Mouse (Mus musculus) left cerebral cortex, adult 11 months (tissue): ENCODE data around the gene Arid3a.
"Not testable (repeated sequence)": the region's sequence is repeated elsewhere in the genome, so short reads cannot be mapped to it uniquely, and the experiment has no call there.

ENCODE experiments used
- DNase-seq: peaks from one replicate; pipeline ENCODE4 v3.0.0; 2022; ENCODE audit warnings: low spot score

The Arid3a gene

GRCm38 (mm10) chr10:79926491-79927323, at the start of gene Arid3a:
Gene Arid3a, plus strand, starts transcription at chr10:79927043.
- DNase-seq: peak; percentile 82

- DNase-seq: no peak
Observed at GRCm38 (mm10) chr10:79877174-79877573, 49.7 kb upstream of the Arid3a start.

GRCm38 (mm10) chr10:79877757-79878156, 49.1 kb upstream of the Arid3a start:
- DNase-seq: no peak

- no peak for DNase-seq
Observed at GRCm38 (mm10) chr10:79879527-79879926, 47.3 kb upstream of the Arid3a start.

GRCm38 (mm10) chr10:79880721-79881120, 46.1 kb upstream of the Arid3a start:
- no peak for DNase-seq

GRCm38 (mm10) chr10:79881981-79882380, 44.9 kb upstream of the Arid3a start:
- no peak for DNase-seq

GRCm38 (mm10) chr10:79883297-79884084, 43.4 kb upstream of the Arid3a start:
- DNase-seq: peak; percentile 74

- no peak for DNase-seq
Observed at GRCm38 (mm10) chr10:79884446-79884845, 42.4 kb upstream of the Arid3a start.

GRCm38 (mm10) chr10:79884938-79885337, 41.9 kb upstream of the Arid3a start:
- DNase-seq: not testable (repeated sequence)

- no peak for DNase-seq
Observed at GRCm38 (mm10) chr10:79886054-79886453, 40.8 kb upstream of the Arid3a start, which contains the start of gene Elane. Gene Elane, plus strand, starts transcription at chr10:79886247.

- DNase-seq: no peak
Observed at GRCm38 (mm10) chr10:79886611-79887010, 40.2 kb upstream of the Arid3a start.

GRCm38 (mm10) chr10:79889386-79889785, 37.5 kb upstream of the Arid3a start:
- DNase-seq: no peak

GRCm38 (mm10) chr10:79890670-79891069, 36.2 kb upstream of the Arid3a start, which contains the start of gene Cfd:
Gene Cfd, plus strand, starts transcription at chr10:79890853.
- DNase-seq: no peak

GRCm38 (mm10) chr10:79892451-79893118, 34.3 kb upstream of the Arid3a start:
- DNase-seq: peak; percentile 70

GRCm38 (mm10) chr10:79896306-79896705, 30.5 kb upstream of the Arid3a start:
- no peak for DNase-seq

- no peak for DNase-seq
Observed at GRCm38 (mm10) chr10:79896814-79897213, 30.0 kb upstream of the Arid3a start.

GRCm38 (mm10) chr10:79897316-79898245, 29.3 kb upstream of the Arid3a start:
- DNase-seq: no peak

- peak; percentile 73 for DNase-seq
Observed at GRCm38 (mm10) chr10:79900951-79901410, 25.9 kb upstream of the Arid3a start.

GRCm38 (mm10) chr10:79906712-79907111, 20.1 kb upstream of the Arid3a start:
- no peak for DNase-seq

GRCm38 (mm10) chr10:79907415-79907814, 19.4 kb upstream of the Arid3a start:
- DNase-seq: no peak
